9 mouse cellular contexts compared by ENCODE assay signal in the genomic region with DNA sequence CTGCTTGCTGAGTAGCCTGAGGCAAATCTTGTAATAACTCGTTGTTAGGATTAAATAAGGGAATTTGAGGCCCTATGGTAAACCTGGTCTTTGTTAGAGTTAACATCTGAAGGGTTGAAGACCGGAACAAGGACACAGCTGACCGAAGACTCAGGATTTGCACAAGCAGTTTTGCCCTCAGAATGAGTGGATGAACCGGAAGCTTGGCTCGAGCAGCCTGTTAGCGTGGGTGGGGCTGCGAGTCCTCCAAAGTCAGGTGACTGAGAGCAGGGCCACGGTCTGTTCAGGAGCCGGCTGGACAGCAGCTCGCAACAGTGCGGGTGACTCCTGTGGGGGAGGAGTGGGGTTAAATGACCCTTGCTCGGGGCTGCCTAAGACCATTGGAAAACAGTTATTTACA. TPM values are rescaled to one million over a fixed set of nuclear protein-coding genes. Genes with fewer than 3 reads are reported as not detected.
DNase-seq lines count a peak whose midpoint lies in the region; ATAC-seq lines count a peak whose summit lies in the region.
"Had no signal": no experiment of that assay in that cellular context is flagged by ENCODE, and none has a peak within 500 bp of the region (broad histone marks: within the 10 kb centered on the region; RNA-seq: fewer than 3 reads in every experiment).

No protein-coding gene starts in this region.

- peak overlapping the region; percentile 7; the same call in 1 of the 2 replicates for H3K4me3 ChIP-seq in forebrain, embryonic 13.5 days
- H3K4me3 ChIP-seq in forebrain, embryonic 15.5 days = no peak overlapping the region
- H3K4me3 ChIP-seq in intestine, embryonic 15.5 days (replicated peaks) = no peak overlapping the region; the same call in 1 of the 2 replicates
- H3K4me3 ChIP-seq in liver, embryonic 13.5 days (replicated peaks) = peak overlapping the region; percentile 90

- DNase-seq in gastrocnemius, postnatal 10 days = peak; percentile 33
- no peak for DNase-seq in liver, embryonic 13.5 days
- peak; percentile 43 for DNase-seq in ovary, postnatal 36 days (ENCODE audit: low spot score)
- DNase-seq in layer of hippocampus, adult 9-10 months (ENCODE audit: low spot score) = no peak
- no peak for DNase-seq in embryo, embryonic 10 days (ENCODE audit: low spot score)

- H3K9ac ChIP-seq in forebrain, embryonic 13.5 days = no peak overlapping the region
- H3K9ac ChIP-seq in forebrain, embryonic 15.5 days (replicated peaks) = no peak overlapping the region
- no peak overlapping the region for H3K9ac ChIP-seq in intestine, embryonic 15.5 days
- 0 out of 2 replicates have a peak overlapping the region, but pooled peaks have one; percentile 97 for H3K9ac ChIP-seq in liver, embryonic 13.5 days

- ATAC-seq in forebrain, embryonic 13.5 days = no peak
- ATAC-seq in forebrain, embryonic 15.5 days (replicated peaks) = no peak
- peak; percentile 42 for ATAC-seq in intestine, embryonic 15.5 days
- 0 out of 2 replicates have a peak, but pooled peaks have one; percentile 15 for ATAC-seq in liver, embryonic 13.5 days (ENCODE audit: low read depth)

- H3K27me3 ChIP-seq in forebrain, embryonic 13.5 days = no peaks in the 10 kb centered on the region
- no peaks in the 10 kb centered on the region for H3K27me3 ChIP-seq in forebrain, embryonic 15.5 days
- H3K27me3 ChIP-seq in intestine, embryonic 15.5 days (replicated peaks) = no peaks in the 10 kb centered on the region
- H3K27me3 ChIP-seq in liver, embryonic 13.5 days = no peaks in the 10 kb centered on the region
- H3K27me3 ChIP-seq: CH12.LX had no signal

- H3K4me1 ChIP-seq in forebrain, embryonic 13.5 days = peaks cover 29% of the 10 kb centered on the region
- H3K4me1 ChIP-seq in forebrain, embryonic 15.5 days = peaks cover 23% of the 10 kb centered on the region
- peaks cover 12% of the 10 kb centered on the region for H3K4me1 ChIP-seq in intestine, embryonic 15.5 days (replicated peaks)
- peaks cover 51% of the 10 kb centered on the region for H3K4me1 ChIP-seq in liver, embryonic 13.5 days (replicated peaks)

- H3K27ac ChIP-seq in forebrain, embryonic 13.5 days = no peak overlapping the region
- no peak overlapping the region for H3K27ac ChIP-seq in forebrain, embryonic 15.5 days (replicated peaks)
- 0 out of 2 replicates have a peak overlapping the region, but pooled peaks have one; percentile 18 for H3K27ac ChIP-seq in intestine, embryonic 15.5 days
- H3K27ac ChIP-seq in liver, embryonic 13.5 days = peak overlapping the region; percentile 96

- peaks cover 52% of the 10 kb centered on the region for H3K36me3 ChIP-seq in forebrain, embryonic 13.5 days (ENCODE audit: poor library complexity, severe bottlenecking)
- peaks cover 39% of the 10 kb centered on the region for H3K36me3 ChIP-seq in forebrain, embryonic 15.5 days
- peaks cover 20% of the 10 kb centered on the region for H3K36me3 ChIP-seq in intestine, embryonic 15.5 days
- H3K36me3 ChIP-seq in liver, embryonic 13.5 days = peaks cover 49% of the 10 kb centered on the region

- WGBS in forebrain, embryonic 13.5 days = 74% methylated on average over 12 of the region's 12 CpGs
- WGBS in forebrain, embryonic 15.5 days = 83% methylated on average over 12 of the region's 12 CpGs
- WGBS in intestine, embryonic 15.5 days = 48% methylated on average over 12 of the region's 12 CpGs
- WGBS in liver, embryonic 13.5 days (ENCODE audit: insufficient replicate concordance) = 61% methylated on average over 12 of the region's 12 CpGs

- peak overlapping the region; percentile 76 for H3K4me2 ChIP-seq in forebrain, embryonic 13.5 days
- H3K4me2 ChIP-seq in forebrain, embryonic 15.5 days (replicated peaks) = no peak overlapping the region
- peak overlapping the region; percentile 59 for H3K4me2 ChIP-seq in intestine, embryonic 15.5 days (replicated peaks)
- H3K4me2 ChIP-seq in liver, embryonic 13.5 days = peak overlapping the region; percentile 82

- H3K9me3 ChIP-seq in forebrain, embryonic 13.5 days (replicated peaks) = no peaks in the 10 kb centered on the region
- H3K9me3 ChIP-seq in forebrain, embryonic 15.5 days = no peaks in the 10 kb centered on the region
- no peaks in the 10 kb centered on the region for H3K9me3 ChIP-seq in intestine, embryonic 15.5 days
- no peaks in the 10 kb centered on the region for H3K9me3 ChIP-seq in liver, embryonic 13.5 days (replicated peaks)

RNA-seq across cellular contexts. Expression of gene Klhdc2, which starts 2.8 kb away (rescaled TPM):
- 264 and 267 TPM in 2 replicates for polyA plus RNA-seq in forebrain, embryonic 13.5 days (2015; fragmentation: Nextera tagmentation; extraction: Ambion mirVana)
- polyA plus RNA-seq in forebrain, embryonic 15.5 days (2015; fragmentation: Nextera tagmentation; extraction: Ambion mirVana) = 288 and 290 TPM in 2 replicates
- total RNA-seq in gastrocnemius, postnatal 10 days (2021) = 10 to 100 TPM; 76.3 to 87.7 TPM
- 107 and 115 TPM in 2 replicates for polyA plus RNA-seq in intestine, embryonic 15.5 days (2015; fragmentation: Nextera tagmentation; extraction: Ambion mirVana)
- 102 and 104 TPM in 2 replicates for polyA plus RNA-seq in liver, embryonic 13.5 days (2015; fragmentation: Nextera tagmentation; extraction: Ambion mirVana)

RNA-seq across cellular contexts. Expression of gene Nemf, which starts 57.7 kb away (rescaled TPM):
- polyA plus RNA-seq in forebrain, embryonic 13.5 days (2015; fragmentation: Nextera tagmentation; extraction: Ambion mirVana) = 99.3 and 99.9 TPM in 2 replicates
- polyA plus RNA-seq in forebrain, embryonic 15.5 days (2015; fragmentation: Nextera tagmentation; extraction: Ambion mirVana) = 91.3 and 91.8 TPM in 2 replicates
- total RNA-seq in gastrocnemius, postnatal 10 days (2021) = 10 to 100 TPM; 21.3 to 23.4 TPM
- polyA plus RNA-seq in intestine, embryonic 15.5 days (2015; fragmentation: Nextera tagmentation; extraction: Ambion mirVana) = 71.6 and 71.8 TPM in 2 replicates
- 47.5 and 56.5 TPM in 2 replicates for polyA plus RNA-seq in liver, embryonic 13.5 days (2015; fragmentation: Nextera tagmentation; extraction: Ambion mirVana)

RNA-seq across cellular contexts. Expression of gene Klhdc1, which starts 58.3 kb away (rescaled TPM):
- 6.4 and 9.3 TPM in 2 replicates for polyA plus RNA-seq in forebrain, embryonic 13.5 days (2015; fragmentation: Nextera tagmentation; extraction: Ambion mirVana)
- 9.7 and 10.5 TPM in 2 replicates for polyA plus RNA-seq in forebrain, embryonic 15.5 days (2015; fragmentation: Nextera tagmentation; extraction: Ambion mirVana)
- 10 to 100 TPM; 10.1 to 13.5 TPM for total RNA-seq in gastrocnemius, postnatal 10 days (2021)
- 5.0 and 7.4 TPM in 2 replicates for polyA plus RNA-seq in intestine, embryonic 15.5 days (2015; fragmentation: Nextera tagmentation; extraction: Ambion mirVana)
- 3.7 and 3.9 TPM in 2 replicates for polyA plus RNA-seq in liver, embryonic 13.5 days (2015; fragmentation: Nextera tagmentation; extraction: Ambion mirVana)

Comparison
In these comparisons a context has a peak if more than half of its experiments do, and no peak if none do; other contexts are left out.
1. H3K4me3 ChIP-seq: peak in forebrain, embryonic 13.5 days (single experiment) and liver, embryonic 13.5 days (single experiment); none in forebrain, embryonic 15.5 days (single experiment) and intestine, embryonic 15.5 days (single experiment).
2. ATAC-seq: peak in intestine, embryonic 15.5 days (single experiment) and liver, embryonic 13.5 days (single experiment); none in forebrain, embryonic 13.5 days (single experiment) and forebrain, embryonic 15.5 days (single experiment).
3. H3K27ac ChIP-seq: peak in intestine, embryonic 15.5 days (single experiment) and liver, embryonic 13.5 days (single experiment); none in forebrain, embryonic 13.5 days (single experiment) and forebrain, embryonic 15.5 days (single experiment).
4. DNase-seq: peak in gastrocnemius, postnatal 10 days (single experiment) and ovary, postnatal 36 days (single experiment); none in liver, embryonic 13.5 days (single experiment), layer of hippocampus, adult 9-10 months (single experiment) and embryo, embryonic 10 days (single experiment).